Mouse (Mus musculus): ENCODE results near the gene Prlr. TPM values are rescaled to one million over a fixed set of nuclear protein-coding genes. Genes with fewer than 3 reads are reported as not detected.

Prlr gene
- polyA plus RNA-seq, 1 experiment = 82.0 TPM

DNA sequence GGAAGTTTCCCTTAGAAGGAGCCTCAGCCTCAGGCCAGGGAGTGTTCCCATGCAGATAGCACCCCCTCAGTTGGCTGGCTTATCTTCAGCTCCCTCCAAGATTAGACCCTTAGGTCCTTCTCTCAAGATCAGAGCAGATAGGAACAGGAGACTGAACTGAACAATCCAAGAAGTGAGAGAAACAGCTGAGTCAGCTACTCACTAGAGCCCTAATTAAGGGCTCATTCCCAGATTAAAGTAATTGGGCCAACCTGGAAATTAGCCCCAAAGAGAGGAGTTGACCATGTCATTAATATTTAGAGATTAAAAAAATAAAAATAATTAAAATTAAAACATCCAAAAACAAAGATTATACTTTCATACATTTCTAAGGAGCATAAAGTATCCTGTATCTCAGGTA lies 35.0 kb downstream of the Prlr start:
- DNase-seq = no peak
- no peak overlapping the region for H3K27ac ChIP-seq (ENCODE audit: insufficient read depth, low read depth, low read length)

GRCm38 (mm10) chr15:10213213-10213612 lies 36.2 kb downstream of the Prlr start:
- TF ChIP-seq CTCF (conservative IDR thresholded peaks at IDR 0.05; ENCODE audit: insufficient read depth, insufficient read length, low read depth, low read length) (no peak), POLR2A (IDR thresholded peaks at IDR 0.05; ENCODE audit: low read depth, low read length) (no peak)
- no peaks in the 10 kb centered on the region for H3K36me3 ChIP-seq (ENCODE audit: control insufficient read depth, insufficient read depth, low read length)
- WGBS = 88% methylated on average over 6 of the region's 6 CpGs
- no peak overlapping the region for H3K4me3 ChIP-seq (ENCODE audit: insufficient read depth, low read depth, low read length)
- no peak for DNase-seq
- H3K4me1 ChIP-seq (ENCODE audit: control insufficient read depth, insufficient read depth, low read length) = no peaks in the 10 kb centered on the region
- H3K27ac ChIP-seq (ENCODE audit: insufficient read depth, low read depth, low read length) = no peak overlapping the region
- H3K27me3 ChIP-seq (replicated peaks; ENCODE audit: control insufficient read depth, insufficient read depth, low read length) = no peaks in the 10 kb centered on the region

More for the DNA sequence above, 35.0 kb downstream of the Prlr start:
- Histone ChIP-seq H3K36me3 (ENCODE audit: control insufficient read depth, insufficient read depth, low read length) (no peaks in the 10 kb centered on the region), H3K4me3 (ENCODE audit: insufficient read depth, low read depth, low read length) (no peak overlapping the region), H3K4me1 (ENCODE audit: control insufficient read depth, insufficient read depth, low read length) (no peaks in the 10 kb centered on the region), H3K27me3 (replicated peaks; ENCODE audit: control insufficient read depth, insufficient read depth, low read length) (no peaks in the 10 kb centered on the region)
- TF ChIP-seq POLR2A (IDR thresholded peaks at IDR 0.05; ENCODE audit: low read depth, low read length) = no peak
- no peak for TF ChIP-seq CTCF (conservative IDR thresholded peaks at IDR 0.05; ENCODE audit: insufficient read depth, insufficient read length, low read depth, low read length)

- Histone ChIP-seq H3K4me1 (ENCODE audit: control insufficient read depth, insufficient read depth, low read length) (no peaks in the 10 kb centered on the region), H3K27ac (ENCODE audit: insufficient read depth, low read depth, low read length) (no peak overlapping the region), H3K27me3 (replicated peaks; ENCODE audit: control insufficient read depth, insufficient read depth, low read length) (no peaks in the 10 kb centered on the region), H3K4me3 (ENCODE audit: insufficient read depth, low read depth, low read length) (no peak overlapping the region), H3K36me3 (ENCODE audit: control insufficient read depth, insufficient read depth, low read length) (no peaks in the 10 kb centered on the region)
- no peak for TF ChIP-seq POLR2A (IDR thresholded peaks at IDR 0.05; ENCODE audit: low read depth, low read length)
- TF ChIP-seq CTCF (conservative IDR thresholded peaks at IDR 0.05; ENCODE audit: insufficient read depth, insufficient read length, low read depth, low read length) = no peak
- 78% methylated on average over 3 of the region's 3 CpGs for WGBS
- no peak for DNase-seq
Observed at GRCm38 (mm10) chr15:10213710-10214109, 36.7 kb downstream of the Prlr start.

- Histone ChIP-seq H3K27me3 (replicated peaks; ENCODE audit: control insufficient read depth, insufficient read depth, low read length) (no peaks in the 10 kb centered on the region), H3K4me3 (ENCODE audit: insufficient read depth, low read depth, low read length) (no peak overlapping the region), H3K36me3 (ENCODE audit: control insufficient read depth, insufficient read depth, low read length) (no peaks in the 10 kb centered on the region), H3K4me1 (ENCODE audit: control insufficient read depth, insufficient read depth, low read length) (no peaks in the 10 kb centered on the region), H3K27ac (ENCODE audit: insufficient read depth, low read depth, low read length) (no peak overlapping the region)
- no peak for DNase-seq
- TF ChIP-seq POLR2A (IDR thresholded peaks at IDR 0.05; ENCODE audit: low read depth, low read length) (no peak), CTCF (conservative IDR thresholded peaks at IDR 0.05; ENCODE audit: insufficient read depth, insufficient read length, low read depth, low read length) (no peak)
- 71% methylated on average over 8 of the region's 8 CpGs for WGBS
Observed at GRCm38 (mm10) chr15:10215719-10216118, 38.7 kb downstream of the Prlr start.

GRCm38 (mm10) chr15:10216189-10216588 lies 39.2 kb downstream of the Prlr start:
- 64% methylated on average over 4 of the region's 4 CpGs for WGBS
- peak; percentile 23 for DNase-seq
- no peak overlapping the region for H3K27ac ChIP-seq (ENCODE audit: insufficient read depth, low read depth, low read length)
- no peaks in the 10 kb centered on the region for H3K27me3 ChIP-seq (replicated peaks; ENCODE audit: control insufficient read depth, insufficient read depth, low read length)
- H3K36me3 ChIP-seq (ENCODE audit: control insufficient read depth, insufficient read depth, low read length) = no peaks in the 10 kb centered on the region
- no peak overlapping the region for H3K4me3 ChIP-seq (ENCODE audit: insufficient read depth, low read depth, low read length)
- no peaks in the 10 kb centered on the region for H3K4me1 ChIP-seq (ENCODE audit: control insufficient read depth, insufficient read depth, low read length)
- TF ChIP-seq CTCF (conservative IDR thresholded peaks at IDR 0.05; ENCODE audit: insufficient read depth, insufficient read length, low read depth, low read length) (no peak), POLR2A (IDR thresholded peaks at IDR 0.05; ENCODE audit: low read depth, low read length) (no peak)

GRCm38 (mm10) chr15:10223614-10224155 lies 46.6 kb downstream of the Prlr start:
- DNase-seq = peak; percentile 84
- 52% methylated on average over 4 of the region's 4 CpGs for WGBS
- H3K36me3 ChIP-seq (ENCODE audit: control insufficient read depth, insufficient read depth, low read length) = no peaks in the 10 kb centered on the region
- no peak overlapping the region for H3K4me3 ChIP-seq (ENCODE audit: insufficient read depth, low read depth, low read length)
- no peak overlapping the region for H3K27ac ChIP-seq (ENCODE audit: insufficient read depth, low read depth, low read length)
- H3K27me3 ChIP-seq (replicated peaks; ENCODE audit: control insufficient read depth, insufficient read depth, low read length) = no peaks in the 10 kb centered on the region; the same call in 1 of the 2 replicates
- TF ChIP-seq POLR2A (IDR thresholded peaks at IDR 0.05; ENCODE audit: low read depth, low read length) (no peak), CTCF (conservative IDR thresholded peaks at IDR 0.05; ENCODE audit: insufficient read depth, insufficient read length, low read depth, low read length) (0 out of 2 replicates have a peak, but pooled peaks have one; percentile 2)
- H3K4me1 ChIP-seq (ENCODE audit: control insufficient read depth, insufficient read depth, low read length) = peaks cover 2% of the 10 kb centered on the region; the same call in 1 of the 2 replicates

GRCm38 (mm10) chr15:10225701-10226100 lies 48.7 kb downstream of the Prlr start:
- WGBS = 32% methylated on average over 4 of the region's 4 CpGs
- Histone ChIP-seq H3K4me1 (ENCODE audit: control insufficient read depth, insufficient read depth, low read length) (peaks cover 2% of the 10 kb centered on the region; the same call in 1 of the 2 replicates), H3K27ac (ENCODE audit: insufficient read depth, low read depth, low read length) (0 out of 2 replicates have a peak overlapping the region, but pooled peaks have one; percentile 37), H3K4me3 (ENCODE audit: insufficient read depth, low read depth, low read length) (no peak overlapping the region), H3K36me3 (ENCODE audit: control insufficient read depth, insufficient read depth, low read length) (no peaks in the 10 kb centered on the region), H3K27me3 (replicated peaks; ENCODE audit: control insufficient read depth, insufficient read depth, low read length) (no peaks in the 10 kb centered on the region; the same call in 1 of the 2 replicates)
- DNase-seq = peak; percentile 95
- TF ChIP-seq POLR2A (IDR thresholded peaks at IDR 0.05; ENCODE audit: low read depth, low read length) (no peak), CTCF (conservative IDR thresholded peaks at IDR 0.05; ENCODE audit: insufficient read depth, insufficient read length, low read depth, low read length) (no peak)

Measured in kidney, adult 2 months (tissue).